Mouse (Mus musculus): ENCODE results near the gene Nhlh1.

GRCm38 (mm10) chr1:172063291-172064023 is 6.1 kb upstream of the Nhlh1 start:
- TF ChIP-seq GATA1 (IDR thresholded peaks at IDR 0.05; ENCODE audit: low read length) (no peak), TAL1 (IDR thresholded peaks at IDR 0.05; ENCODE audit: low read length) (no peak)
